Mouse (Mus musculus): ENCODE data around the gene Klhl40. TPM values are rescaled to one million over a fixed set of nuclear protein-coding genes. Genes with fewer than 3 reads are reported as not detected.

Klhl40 gene
- polyA plus RNA-seq, 1 experiment from 2014 or later: 1.9 TPM

DNA sequence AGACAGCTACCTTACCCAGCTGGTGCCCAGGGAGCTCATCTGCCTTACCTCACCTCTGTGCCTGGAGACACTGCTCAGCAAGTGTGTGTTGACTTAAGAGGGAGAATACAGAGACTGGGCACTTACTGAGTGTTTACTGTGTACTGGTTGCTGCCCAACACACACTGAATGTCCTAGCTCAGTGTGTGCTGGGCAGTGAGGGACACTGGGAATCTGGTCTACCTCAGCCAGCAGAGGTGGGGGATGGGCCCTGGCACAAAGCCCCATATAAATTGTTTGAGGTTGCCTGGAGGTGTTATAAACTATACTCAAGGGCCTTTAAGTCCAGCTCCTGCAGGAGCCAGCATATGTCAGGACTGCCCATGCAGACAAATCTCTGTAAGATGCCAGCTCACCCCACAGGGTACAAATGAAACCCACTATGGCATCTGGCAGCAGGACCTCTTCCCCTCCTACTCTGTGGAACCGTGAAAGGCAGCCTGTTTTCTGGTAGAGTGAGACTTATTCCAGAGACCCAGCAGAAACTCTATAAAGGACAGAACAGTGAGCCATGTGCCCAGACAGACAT is 17.6 kb downstream of the Klhl40 start:
- H3K4me3 ChIP-seq (ENCODE audit: low read length): no peak overlapping the region
- no peaks in the 10 kb centered on the region for H3K9me3 ChIP-seq (ENCODE audit: control insufficient read depth, low read length)
- no peak overlapping the region for H3K4me2 ChIP-seq (ENCODE audit: low read length)
- no peak overlapping the region for H3K27ac ChIP-seq (ENCODE audit: low read depth, low read length)
- H3K27me3 ChIP-seq (replicated peaks; ENCODE audit: control insufficient read depth, insufficient read depth, low read length): 0 out of 2 replicates have a peak, but pooled peaks cover 2% of the 10 kb centered on the region
- ATAC-seq: peak; percentile 67
- 29% methylated on average over 1 of the region's 1 CpGs for WGBS
- H3K36me3 ChIP-seq (ENCODE audit: control insufficient read depth, insufficient read depth, low read length): no peaks in the 10 kb centered on the region
- H3K4me1 ChIP-seq (ENCODE audit: control insufficient read depth, insufficient read depth, low read depth, low read length): peaks cover 2% of the 10 kb centered on the region; the same call in 1 of the 2 replicates
- no peak overlapping the region for H3K9ac ChIP-seq (ENCODE audit: low read depth, low read length)

DNA sequence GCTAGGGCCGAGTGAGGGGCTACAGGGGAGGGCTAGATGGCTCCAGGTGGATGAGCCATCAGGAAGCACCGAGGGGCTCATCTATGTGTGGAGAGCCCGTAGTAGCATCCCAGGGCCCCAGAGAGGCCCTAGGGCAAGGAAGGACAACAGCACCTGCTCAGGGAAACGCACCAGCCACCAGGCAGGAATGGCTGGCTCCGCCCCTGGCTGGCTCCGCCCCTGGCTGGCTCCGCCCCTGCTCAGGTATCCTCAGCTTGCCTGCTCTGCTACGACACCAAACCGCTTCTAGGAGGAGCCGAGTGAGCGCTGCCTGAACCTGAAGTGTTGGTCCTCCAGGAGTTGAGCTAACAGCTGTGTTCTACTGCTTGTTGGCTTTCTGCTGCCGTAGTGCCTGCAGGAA is 20.3 kb downstream of the Klhl40 start:
- H3K4me3 ChIP-seq (ENCODE audit: low read length): no peak overlapping the region
- H3K27ac ChIP-seq (ENCODE audit: low read depth, low read length): no peak overlapping the region
- no peak for ATAC-seq
- H3K36me3 ChIP-seq (ENCODE audit: control insufficient read depth, insufficient read depth, low read length): no peaks in the 10 kb centered on the region
- 33% methylated on average over 12 of the region's 12 CpGs for WGBS
- H3K4me1 ChIP-seq (ENCODE audit: control insufficient read depth, insufficient read depth, low read depth, low read length): no peaks in the 10 kb centered on the region; the same call in 1 of the 2 replicates
- no peak overlapping the region for H3K4me2 ChIP-seq (ENCODE audit: low read length)
- no peaks in the 10 kb centered on the region for H3K9me3 ChIP-seq (ENCODE audit: control insufficient read depth, low read length)
- no peaks in the 10 kb centered on the region for H3K27me3 ChIP-seq (replicated peaks; ENCODE audit: control insufficient read depth, insufficient read depth, low read length)
- no peak overlapping the region for H3K9ac ChIP-seq (ENCODE audit: low read depth, low read length)

DNA sequence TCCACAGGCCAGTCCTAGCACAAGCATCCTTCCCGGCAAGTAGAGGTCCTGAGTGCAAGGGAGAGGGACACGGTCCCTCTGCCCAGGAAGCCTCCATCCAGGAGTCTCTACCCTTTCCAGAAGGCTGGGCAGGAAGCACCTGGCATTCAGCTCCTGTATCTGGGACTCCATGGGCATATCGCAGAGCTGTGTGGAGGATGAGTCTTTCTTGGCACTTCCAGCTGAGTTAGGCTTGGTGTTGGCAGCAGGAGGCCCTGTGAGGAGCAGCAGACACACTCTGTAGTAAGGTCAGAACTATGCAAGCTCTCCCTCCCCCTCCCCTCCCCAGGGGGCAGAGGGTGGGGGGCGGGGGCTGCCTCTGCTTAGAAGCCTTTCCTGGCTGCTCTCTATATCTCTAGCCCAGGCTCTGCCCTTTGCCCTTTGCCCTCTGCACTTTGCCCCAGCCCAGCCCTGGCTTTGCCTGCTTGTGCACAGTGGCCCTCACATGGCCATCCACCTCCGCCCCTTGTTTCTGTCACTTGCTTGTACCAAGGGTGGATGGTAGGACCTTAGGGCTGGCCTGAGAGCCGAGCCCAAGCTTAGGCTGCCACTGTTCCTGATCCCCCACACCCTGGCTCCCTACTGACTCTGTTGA is 21.6 kb downstream of the Klhl40 start:
- WGBS: 49% methylated on average over 6 of the region's 6 CpGs
- no peaks in the 10 kb centered on the region for H3K9me3 ChIP-seq (ENCODE audit: control insufficient read depth, low read length)

DNA sequence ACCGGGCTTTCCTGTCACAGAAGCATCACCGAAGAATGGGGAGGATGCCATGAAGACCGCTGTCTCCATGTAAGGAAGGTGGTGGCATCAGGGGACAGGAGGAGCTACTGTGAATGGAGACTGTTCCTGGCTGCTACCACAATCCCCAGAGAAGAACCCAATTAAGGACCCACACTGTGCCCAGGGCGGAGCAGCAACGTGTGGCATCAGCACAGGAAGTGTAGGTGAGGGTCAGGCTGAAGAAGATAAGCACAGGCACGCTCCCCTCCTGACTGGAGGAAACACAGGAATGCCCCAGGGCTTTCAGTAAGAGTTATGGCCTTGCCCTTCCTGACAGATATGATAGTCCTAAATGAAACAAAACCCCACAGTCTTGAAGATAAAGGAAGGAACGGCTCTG is 25.3 kb downstream of the Klhl40 start:
- Histone ChIP-seq H3K27ac (ENCODE audit: low read depth, low read length) (no peak overlapping the region), H3K9me3 (ENCODE audit: control insufficient read depth, low read length) (no peaks in the 10 kb centered on the region)
- WGBS: 80% methylated on average over 7 of the region's 7 CpGs

More for the DNA sequence above, 21.6 kb downstream of the Klhl40 start:
- H3K4me3 ChIP-seq (ENCODE audit: low read length): no peak overlapping the region
- ATAC-seq: no peak
- no peaks in the 10 kb centered on the region for H3K36me3 ChIP-seq (ENCODE audit: control insufficient read depth, insufficient read depth, low read length)
- no peaks in the 10 kb centered on the region for H3K27me3 ChIP-seq (replicated peaks; ENCODE audit: control insufficient read depth, insufficient read depth, low read length)
- H3K9ac ChIP-seq (ENCODE audit: low read depth, low read length): no peak overlapping the region
- H3K4me2 ChIP-seq (ENCODE audit: low read length): no peak overlapping the region
- H3K27ac ChIP-seq (ENCODE audit: low read depth, low read length): no peak overlapping the region
- H3K4me1 ChIP-seq (ENCODE audit: control insufficient read depth, insufficient read depth, low read depth, low read length): no peaks in the 10 kb centered on the region; the same call in 1 of the 2 replicates

DNA sequence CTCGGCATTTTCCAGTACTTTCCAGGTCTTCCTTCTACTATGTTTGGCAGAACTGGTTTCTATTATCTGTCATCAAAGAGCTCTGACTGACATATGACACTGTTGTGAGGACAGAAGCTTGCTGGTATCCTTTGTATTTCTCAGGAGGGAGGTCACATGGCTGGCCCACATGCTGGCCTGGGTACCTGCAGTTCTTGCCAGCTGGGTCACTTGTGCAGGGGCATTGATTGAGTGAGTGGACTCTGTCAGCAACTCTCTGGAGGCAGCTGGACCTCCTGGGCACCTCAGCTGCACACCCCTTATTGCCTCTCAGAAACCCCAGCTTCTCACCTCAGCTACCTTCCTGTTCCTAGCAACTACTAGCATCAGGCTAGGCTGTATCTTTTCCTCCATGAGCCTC is 30.1 kb downstream of the Klhl40 start:
- Histone ChIP-seq H3K27ac (ENCODE audit: low read depth, low read length) (no peak overlapping the region), H3K9ac (ENCODE audit: low read depth, low read length) (no peak overlapping the region), H3K9me3 (ENCODE audit: control insufficient read depth, low read length) (no peaks in the 10 kb centered on the region), H3K4me3 (ENCODE audit: low read length) (no peak overlapping the region), H3K4me1 (ENCODE audit: control insufficient read depth, insufficient read depth, low read depth, low read length) (peaks cover 18% of the 10 kb centered on the region), H3K4me2 (ENCODE audit: low read length) (no peak overlapping the region), H3K36me3 (ENCODE audit: control insufficient read depth, insufficient read depth, low read length) (no peaks in the 10 kb centered on the region), H3K27me3 (replicated peaks; ENCODE audit: control insufficient read depth, insufficient read depth, low read length) (no peaks in the 10 kb centered on the region)
- ATAC-seq: no peak
- WGBS: 57% methylated on average over 1 of the region's 1 CpGs

More for the DNA sequence above, 25.3 kb downstream of the Klhl40 start:
- Histone ChIP-seq H3K4me2 (ENCODE audit: low read length) (no peak overlapping the region), H3K36me3 (ENCODE audit: control insufficient read depth, insufficient read depth, low read length) (no peaks in the 10 kb centered on the region), H3K27me3 (replicated peaks; ENCODE audit: control insufficient read depth, insufficient read depth, low read length) (no peaks in the 10 kb centered on the region), H3K9ac (ENCODE audit: low read depth, low read length) (no peak overlapping the region), H3K4me3 (ENCODE audit: low read length) (no peak overlapping the region), H3K4me1 (ENCODE audit: control insufficient read depth, insufficient read depth, low read depth, low read length) (peaks cover 2% of the 10 kb centered on the region; the same call in 1 of the 2 replicates)
- no peak for ATAC-seq

DNA sequence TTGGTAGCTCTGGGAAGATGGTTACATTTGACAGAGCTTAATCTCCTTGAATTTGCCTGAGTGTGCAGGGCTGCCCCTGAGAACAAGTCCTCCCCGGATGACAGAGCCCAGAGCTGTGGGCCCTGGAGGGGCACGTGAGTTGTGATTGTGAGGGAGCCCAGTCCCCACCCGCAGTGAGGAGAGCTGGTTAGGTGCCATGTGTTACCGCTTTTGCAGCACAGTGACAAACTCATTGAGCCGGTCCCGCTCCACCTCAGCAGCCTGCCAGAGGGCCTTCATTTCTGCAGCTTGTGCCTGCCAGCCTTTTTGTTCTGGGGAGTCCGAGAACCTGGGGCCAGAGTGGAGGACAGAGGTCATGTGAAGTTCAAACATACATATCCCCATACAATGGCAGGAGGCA is 30.5 kb downstream of the Klhl40 start:
- Histone ChIP-seq H3K27ac (ENCODE audit: low read depth, low read length) (no peak overlapping the region), H3K4me1 (ENCODE audit: control insufficient read depth, insufficient read depth, low read depth, low read length) (peaks cover 18% of the 10 kb centered on the region), H3K9ac (ENCODE audit: low read depth, low read length) (no peak overlapping the region), H3K4me2 (ENCODE audit: low read length) (no peak overlapping the region), H3K27me3 (replicated peaks; ENCODE audit: control insufficient read depth, insufficient read depth, low read length) (no peaks in the 10 kb centered on the region), H3K4me3 (ENCODE audit: low read length) (no peak overlapping the region), H3K9me3 (ENCODE audit: control insufficient read depth, low read length) (no peaks in the 10 kb centered on the region), H3K36me3 (ENCODE audit: control insufficient read depth, insufficient read depth, low read length) (no peaks in the 10 kb centered on the region)
- ATAC-seq: no peak
- WGBS: 54% methylated on average over 7 of the region's 7 CpGs

DNA sequence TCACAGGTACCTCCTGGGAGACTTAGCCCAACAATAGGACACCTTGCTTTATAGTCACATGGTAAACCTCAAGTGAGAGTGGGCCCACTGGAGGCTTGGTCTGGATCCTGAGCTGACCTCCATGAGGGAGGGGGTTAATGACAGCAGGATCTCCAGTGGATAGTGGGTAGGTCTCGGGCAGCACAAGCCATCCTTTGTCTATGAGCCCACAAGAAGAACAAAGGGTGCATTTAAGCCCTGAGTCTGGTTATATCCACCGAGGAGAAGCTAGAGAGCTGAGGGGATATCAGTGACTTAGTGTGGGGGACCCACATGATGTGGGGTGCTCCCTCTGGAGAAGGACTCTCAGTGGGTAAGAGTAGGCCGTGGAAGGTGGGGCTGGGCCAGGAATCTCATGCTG is 31.1 kb downstream of the Klhl40 start:
- Histone ChIP-seq H3K4me2 (ENCODE audit: low read length) (no peak overlapping the region), H3K27ac (ENCODE audit: low read depth, low read length) (no peak overlapping the region), H3K27me3 (replicated peaks; ENCODE audit: control insufficient read depth, insufficient read depth, low read length) (no peaks in the 10 kb centered on the region), H3K4me3 (ENCODE audit: low read length) (no peak overlapping the region), H3K4me1 (ENCODE audit: control insufficient read depth, insufficient read depth, low read depth, low read length) (peaks cover 18% of the 10 kb centered on the region), H3K9ac (ENCODE audit: low read depth, low read length) (no peak overlapping the region), H3K36me3 (ENCODE audit: control insufficient read depth, insufficient read depth, low read length) (no peaks in the 10 kb centered on the region), H3K9me3 (ENCODE audit: control insufficient read depth, low read length) (no peaks in the 10 kb centered on the region)
- 49% methylated on average over 3 of the region's 3 CpGs for WGBS
- 0 out of 2 replicates have a peak, but pooled peaks have one; percentile 7 for ATAC-seq

DNA sequence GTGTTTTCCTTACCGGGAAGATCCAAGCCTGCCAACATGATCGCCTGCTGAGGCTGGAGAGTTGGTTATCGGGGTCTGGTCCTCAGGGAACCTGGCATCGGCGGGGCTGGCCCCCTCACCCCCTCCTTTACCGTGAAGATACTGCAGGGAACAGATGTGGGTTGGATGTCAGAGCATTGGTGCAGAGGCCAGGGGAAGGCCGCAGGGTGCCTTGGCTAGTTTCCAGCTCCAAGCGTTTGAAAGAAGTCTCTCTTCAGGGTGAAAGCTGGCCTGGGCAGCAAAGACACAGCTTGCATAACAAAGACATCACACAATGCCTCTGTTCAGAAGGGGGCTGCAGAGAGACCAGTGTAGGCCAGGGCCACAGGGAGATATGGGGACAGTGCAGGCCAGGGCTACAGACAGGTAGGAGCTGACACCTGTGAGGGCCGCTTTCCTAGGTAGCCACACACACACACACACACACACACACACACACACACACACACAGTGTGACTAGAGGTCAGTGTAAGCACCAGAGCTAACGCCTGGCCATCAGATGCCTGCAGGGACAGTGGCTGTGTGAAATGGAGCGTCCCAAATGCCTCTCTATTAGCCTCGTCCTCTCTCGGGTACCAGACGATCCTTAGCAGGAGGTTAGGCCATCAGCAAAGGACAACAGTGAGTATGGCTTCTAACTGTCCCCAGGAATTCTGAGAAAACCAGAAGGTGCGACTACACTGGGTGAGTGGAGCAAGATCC is 32.8 kb downstream of the Klhl40 start:
- no peak overlapping the region for H3K4me2 ChIP-seq (ENCODE audit: low read length)
- H3K9ac ChIP-seq (ENCODE audit: low read depth, low read length): peak overlapping the region; percentile 0; the same call in 1 of the 2 replicates
- 10% methylated on average over 15 of the region's 15 CpGs for WGBS
- peak overlapping the region; percentile 68 for H3K27ac ChIP-seq (ENCODE audit: low read depth, low read length)
- ATAC-seq: peak; percentile 85
- no peaks in the 10 kb centered on the region for H3K36me3 ChIP-seq (ENCODE audit: control insufficient read depth, insufficient read depth, low read length)
- peaks cover 18% of the 10 kb centered on the region for H3K4me1 ChIP-seq (ENCODE audit: control insufficient read depth, insufficient read depth, low read depth, low read length)
- H3K4me3 ChIP-seq (ENCODE audit: low read length): no peak overlapping the region
- no peaks in the 10 kb centered on the region for H3K9me3 ChIP-seq (ENCODE audit: control insufficient read depth, low read length)
- no peaks in the 10 kb centered on the region for H3K27me3 ChIP-seq (replicated peaks; ENCODE audit: control insufficient read depth, insufficient read depth, low read length)

DNA sequence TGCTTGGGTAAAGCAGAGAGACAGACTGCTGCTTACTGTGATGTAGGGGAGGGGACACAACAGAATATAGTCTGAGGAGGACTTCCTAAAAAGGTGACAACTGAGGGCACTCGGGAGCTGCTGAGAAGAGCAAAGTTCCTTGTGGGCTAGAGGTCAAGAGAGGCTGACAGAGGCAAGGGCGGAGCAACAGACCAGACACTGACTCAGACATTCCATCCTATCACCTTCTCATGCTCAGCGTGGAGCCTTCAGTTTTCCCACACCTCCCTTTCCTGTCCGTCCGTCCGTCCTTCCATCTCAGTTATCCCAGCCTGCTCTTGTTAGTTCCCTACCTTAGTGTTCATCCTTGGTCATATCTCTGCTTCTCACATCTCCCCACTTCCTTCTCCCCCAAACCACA is 37.8 kb downstream of the Klhl40 start:
- Histone ChIP-seq H3K4me1 (ENCODE audit: control insufficient read depth, insufficient read depth, low read depth, low read length) (peaks cover 11% of the 10 kb centered on the region), H3K36me3 (ENCODE audit: control insufficient read depth, insufficient read depth, low read length) (no peaks in the 10 kb centered on the region), H3K9me3 (ENCODE audit: control insufficient read depth, low read length) (no peaks in the 10 kb centered on the region), H3K4me2 (ENCODE audit: low read length) (no peak overlapping the region), H3K4me3 (ENCODE audit: low read length) (no peak overlapping the region), H3K27ac (ENCODE audit: low read depth, low read length) (no peak overlapping the region), H3K27me3 (replicated peaks; ENCODE audit: control insufficient read depth, insufficient read depth, low read length) (no peaks in the 10 kb centered on the region), H3K9ac (ENCODE audit: low read depth, low read length) (no peak overlapping the region)
- ATAC-seq: no peak
- WGBS: 83% methylated on average over 6 of the region's 6 CpGs
